Mouse (Mus musculus): ENCODE measurements around the gene Tank. TPM values are rescaled to one million over a fixed set of nuclear protein-coding genes. Genes with fewer than 3 reads are reported as not detected.

The Tank gene
- polyA plus RNA-seq, 1 experiment, result 8.5 TPM

DNA sequence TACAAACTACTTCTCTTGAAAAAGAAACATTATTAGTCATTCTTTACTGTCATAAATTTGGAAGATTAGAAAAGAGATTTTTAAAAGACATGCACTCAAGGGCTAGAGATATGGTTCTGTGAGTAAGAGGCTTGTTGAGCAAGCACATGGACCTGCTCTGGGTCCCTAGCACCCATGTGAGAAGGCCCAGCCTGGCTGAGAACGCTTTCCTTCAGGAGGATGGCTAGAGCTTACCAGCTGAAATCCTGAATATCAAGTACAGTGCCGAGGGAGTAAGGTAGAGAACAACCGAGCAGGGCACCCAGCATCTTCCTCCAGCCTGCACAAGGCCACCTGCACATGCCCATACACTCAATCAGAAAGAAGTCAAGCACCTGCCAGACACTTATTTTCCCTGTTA, 25.1 kb downstream of the Tank start:
- Histone ChIP-seq H3ac (ENCODE audit: control insufficient read depth, insufficient read length, low read depth) (no peak overlapping the region), H3K36me3 (ENCODE audit: control insufficient read depth, insufficient read depth) (peaks cover 33% of the 10 kb centered on the region), H3K27me3 (ENCODE audit: control insufficient read depth, insufficient read depth, insufficient read length) (no peaks in the 10 kb centered on the region), H3K79me2 (ENCODE audit: control insufficient read depth, insufficient read depth) (peaks cover 97% of the 10 kb centered on the region), H3K4me3 (ENCODE audit: insufficient read depth, poor library complexity, severe bottlenecking) (no peak overlapping the region), H3K79me3 (ENCODE audit: low read depth) (peaks cover 42% of the 10 kb centered on the region)
- no peak for TF ChIP-seq USF1 (IDR thresholded peaks at IDR 0.05; ENCODE audit: low read depth)
- no peak for TF ChIP-seq MAX (IDR thresholded peaks at IDR 0.05)
- no peak for TF ChIP-seq FOSL1 (IDR thresholded peaks at IDR 0.05; ENCODE audit: insufficient read depth, low read length, poor library complexity, severe bottlenecking)
- TF ChIP-seq MYOG (IDR thresholded peaks at IDR 0.05; ENCODE audit: control insufficient read depth, extremely low read depth, insufficient read length), result no peak
- no peak for TF ChIP-seq MYOD1 (IDR thresholded peaks at IDR 0.05; ENCODE audit: control insufficient read depth, insufficient read length, low read depth)
- TF ChIP-seq CEBPB (IDR thresholded peaks at IDR 0.05; ENCODE audit: low read depth), result no peak
- TF ChIP-seq CTCF (IDR thresholded peaks at IDR 0.05; ENCODE audit: control insufficient read depth, insufficient read depth, insufficient read length), result no peak

DNA sequence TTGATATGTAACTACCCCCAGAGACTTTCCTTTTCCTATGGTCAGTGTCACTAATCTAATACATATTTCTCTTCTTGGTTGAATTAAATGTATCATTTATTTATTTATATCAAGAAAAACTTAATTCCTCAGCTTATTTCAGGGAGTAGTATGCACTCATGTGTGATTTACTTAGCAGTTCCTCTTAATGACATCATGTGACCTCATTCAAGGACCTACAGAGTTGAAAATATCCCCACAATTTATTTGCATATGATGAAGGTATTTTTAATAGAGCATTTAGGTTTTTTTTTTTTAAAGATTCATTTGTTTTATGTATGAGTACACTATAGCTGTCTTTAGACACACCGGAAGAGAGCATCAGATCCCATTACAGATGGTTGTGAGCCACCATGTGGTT, 28.6 kb downstream of the Tank start:
- TF ChIP-seq CEBPB (IDR thresholded peaks at IDR 0.05; ENCODE audit: low read depth) (no peak), FOSL1 (IDR thresholded peaks at IDR 0.05; ENCODE audit: insufficient read depth, low read length, poor library complexity, severe bottlenecking) (no peak), MAX (IDR thresholded peaks at IDR 0.05) (no peak), USF1 (IDR thresholded peaks at IDR 0.05; ENCODE audit: low read depth) (no peak), MYOG (IDR thresholded peaks at IDR 0.05; ENCODE audit: control insufficient read depth, extremely low read depth, insufficient read length) (no peak), MYOD1 (IDR thresholded peaks at IDR 0.05; ENCODE audit: control insufficient read depth, insufficient read length, low read depth) (no peak), CTCF (IDR thresholded peaks at IDR 0.05; ENCODE audit: control insufficient read depth, insufficient read depth, insufficient read length) (no peak)

DNA sequence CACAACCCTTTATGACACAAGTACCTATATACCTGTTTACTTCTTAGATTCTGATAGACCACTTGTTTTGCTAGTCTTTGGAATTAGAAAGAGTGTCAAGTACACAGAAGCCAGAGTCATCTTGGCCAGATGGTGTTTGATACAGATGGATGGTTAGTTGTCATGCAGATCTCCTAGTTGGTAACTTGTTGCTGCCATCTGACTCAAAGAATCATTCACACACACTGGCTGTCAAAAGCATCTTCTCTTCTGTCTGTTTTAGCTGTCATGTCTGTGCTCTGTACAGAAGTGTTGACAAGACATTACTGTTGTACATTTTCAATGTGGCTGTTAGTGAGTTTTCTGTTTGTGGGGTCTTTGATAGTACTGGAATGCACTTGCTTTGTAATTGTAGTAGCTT, 45.6 kb downstream of the Tank start:
- Histone ChIP-seq H3K36me3 (ENCODE audit: control insufficient read depth, insufficient read depth) (peaks cover 56% of the 10 kb centered on the region), H3K4me3 (ENCODE audit: insufficient read depth, poor library complexity, severe bottlenecking) (no peak overlapping the region), H3K79me3 (ENCODE audit: low read depth) (peaks cover 4% of the 10 kb centered on the region), H3K27me3 (ENCODE audit: control insufficient read depth, insufficient read depth, insufficient read length) (no peaks in the 10 kb centered on the region), H3ac (ENCODE audit: control insufficient read depth, insufficient read length, low read depth) (no peak overlapping the region), H3K79me2 (ENCODE audit: control insufficient read depth, insufficient read depth) (peaks cover 9% of the 10 kb centered on the region)
- TF ChIP-seq CEBPB (IDR thresholded peaks at IDR 0.05; ENCODE audit: low read depth), result no peak
- TF ChIP-seq MYOG (IDR thresholded peaks at IDR 0.05; ENCODE audit: control insufficient read depth, extremely low read depth, insufficient read length), result no peak

More for the DNA sequence above, 28.6 kb downstream of the Tank start:
- H3K79me2 ChIP-seq (ENCODE audit: control insufficient read depth, insufficient read depth), result peaks cover 95% of the 10 kb centered on the region
- H3K79me3 ChIP-seq (ENCODE audit: low read depth), result peaks cover 31% of the 10 kb centered on the region
- peaks cover 31% of the 10 kb centered on the region for H3K36me3 ChIP-seq (ENCODE audit: control insufficient read depth, insufficient read depth)
- no peaks in the 10 kb centered on the region for H3K27me3 ChIP-seq (ENCODE audit: control insufficient read depth, insufficient read depth, insufficient read length)
- H3ac ChIP-seq (ENCODE audit: control insufficient read depth, insufficient read length, low read depth), result no peak overlapping the region
- no peak overlapping the region for H3K4me3 ChIP-seq (ENCODE audit: insufficient read depth, poor library complexity, severe bottlenecking)

DNA sequence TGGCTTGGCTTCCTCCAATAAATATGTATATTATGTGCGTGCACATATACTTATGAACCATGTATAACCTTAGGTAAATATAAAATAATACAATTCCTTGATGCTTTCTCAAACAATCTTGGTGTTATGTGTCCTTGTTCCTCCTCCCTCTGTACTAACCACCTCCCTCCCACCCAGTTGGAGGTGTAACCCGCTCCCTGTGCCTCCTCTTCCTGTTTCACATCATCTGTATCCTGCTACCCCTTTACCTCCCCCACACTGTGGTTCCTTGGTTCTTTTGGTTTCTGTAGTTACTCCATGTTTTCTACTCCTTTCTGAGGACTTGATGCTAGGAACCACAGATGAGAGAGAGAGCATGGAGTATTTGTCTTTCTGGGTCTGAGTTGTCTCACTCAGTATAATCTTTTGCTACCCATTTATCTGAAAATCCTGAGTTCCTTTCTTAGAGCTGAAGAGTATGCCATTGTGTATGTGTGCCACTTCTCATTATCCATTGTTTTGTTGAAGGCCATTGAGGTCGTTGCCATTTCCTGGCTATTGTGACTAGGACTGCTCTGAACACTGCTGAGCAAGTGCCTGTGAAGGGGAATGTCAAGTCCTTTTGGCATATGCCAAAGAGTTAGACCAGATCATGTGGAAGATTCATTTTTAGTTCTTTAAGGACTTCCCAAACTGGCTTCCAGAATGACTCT, 52.6 kb downstream of the Tank start:
- no peaks in the 10 kb centered on the region for H3K79me3 ChIP-seq (ENCODE audit: low read depth)
- H3K79me2 ChIP-seq (ENCODE audit: control insufficient read depth, insufficient read depth), result no peaks in the 10 kb centered on the region
- H3K4me3 ChIP-seq (ENCODE audit: insufficient read depth, poor library complexity, severe bottlenecking), result no peak overlapping the region
- TF ChIP-seq MYOD1 (IDR thresholded peaks at IDR 0.05; ENCODE audit: control insufficient read depth, insufficient read length, low read depth) (no peak), CEBPB (IDR thresholded peaks at IDR 0.05; ENCODE audit: low read depth) (no peak), MYOG (IDR thresholded peaks at IDR 0.05; ENCODE audit: control insufficient read depth, extremely low read depth, insufficient read length) (no peak), FOSL1 (IDR thresholded peaks at IDR 0.05; ENCODE audit: insufficient read depth, low read length, poor library complexity, severe bottlenecking) (no peak), CTCF (IDR thresholded peaks at IDR 0.05; ENCODE audit: control insufficient read depth, insufficient read depth, insufficient read length) (no peak), MAX (IDR thresholded peaks at IDR 0.05) (no peak), USF1 (IDR thresholded peaks at IDR 0.05; ENCODE audit: low read depth) (no peak)
- peaks cover 55% of the 10 kb centered on the region for H3K36me3 ChIP-seq (ENCODE audit: control insufficient read depth, insufficient read depth)
- H3ac ChIP-seq (ENCODE audit: control insufficient read depth, insufficient read length, low read depth), result no peak overlapping the region
- H3K27me3 ChIP-seq (ENCODE audit: control insufficient read depth, insufficient read depth, insufficient read length), result no peaks in the 10 kb centered on the region

DNA sequence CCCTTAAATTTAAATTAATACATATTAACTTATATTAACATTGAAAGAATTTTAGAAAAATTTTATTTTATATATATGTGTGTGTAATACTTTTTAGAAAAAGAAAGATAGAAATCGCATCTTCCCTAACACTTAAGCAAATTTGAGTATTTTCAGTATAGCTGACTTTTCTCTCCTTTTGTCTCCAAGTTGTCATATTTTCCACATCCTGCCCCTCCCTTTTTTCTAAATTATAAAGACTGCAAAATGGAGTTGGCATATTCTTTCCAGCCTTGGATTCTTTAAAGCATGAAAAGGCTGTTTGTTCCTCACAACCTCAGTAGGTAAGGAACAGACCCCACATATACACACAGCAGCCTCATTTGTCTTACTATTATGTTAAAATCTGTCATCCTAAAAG, 56.7 kb downstream of the Tank start:
- no peak overlapping the region for H3ac ChIP-seq (ENCODE audit: control insufficient read depth, insufficient read length, low read depth)
- H3K79me3 ChIP-seq (ENCODE audit: low read depth), result no peaks in the 10 kb centered on the region
- TF ChIP-seq MYOG (IDR thresholded peaks at IDR 0.05; ENCODE audit: control insufficient read depth, extremely low read depth, insufficient read length), result no peak
- TF ChIP-seq CTCF (IDR thresholded peaks at IDR 0.05; ENCODE audit: control insufficient read depth, insufficient read depth, insufficient read length), result no peak
- no peak for TF ChIP-seq USF1 (IDR thresholded peaks at IDR 0.05; ENCODE audit: low read depth)
- no peak for TF ChIP-seq FOSL1 (IDR thresholded peaks at IDR 0.05; ENCODE audit: insufficient read depth, low read length, poor library complexity, severe bottlenecking)
- no peak for TF ChIP-seq CEBPB (IDR thresholded peaks at IDR 0.05; ENCODE audit: low read depth)
- no peak for TF ChIP-seq MYOD1 (IDR thresholded peaks at IDR 0.05; ENCODE audit: control insufficient read depth, insufficient read length, low read depth)
- TF ChIP-seq MAX (IDR thresholded peaks at IDR 0.05), result no peak
- H3K4me3 ChIP-seq (ENCODE audit: insufficient read depth, poor library complexity, severe bottlenecking), result no peak overlapping the region
- peaks cover 30% of the 10 kb centered on the region for H3K36me3 ChIP-seq (ENCODE audit: control insufficient read depth, insufficient read depth)
- H3K27me3 ChIP-seq (ENCODE audit: control insufficient read depth, insufficient read depth, insufficient read length), result no peaks in the 10 kb centered on the region
- no peaks in the 10 kb centered on the region for H3K79me2 ChIP-seq (ENCODE audit: control insufficient read depth, insufficient read depth)

DNA sequence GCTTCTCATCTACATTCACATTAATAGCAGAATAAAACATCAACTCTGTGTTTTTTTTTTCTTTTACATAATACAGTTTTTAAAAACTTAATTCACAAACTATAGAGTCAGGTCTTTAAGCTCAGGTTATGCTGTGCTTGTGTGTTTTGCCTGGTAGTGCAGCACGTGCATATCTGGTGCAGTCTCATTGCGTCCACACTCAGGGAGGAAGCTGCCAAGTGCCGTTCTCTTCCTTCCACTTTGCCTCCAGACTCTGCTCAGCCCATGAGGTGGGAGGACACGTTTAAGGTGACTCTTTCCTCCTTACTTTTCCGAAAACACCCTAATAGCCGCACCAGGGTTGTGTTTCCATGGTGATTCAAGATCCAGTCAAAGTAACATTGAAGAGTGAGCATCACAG, 59.8 kb downstream of the Tank start:
- no peak overlapping the region for H3ac ChIP-seq (ENCODE audit: control insufficient read depth, insufficient read length, low read depth)
- no peaks in the 10 kb centered on the region for H3K79me3 ChIP-seq (ENCODE audit: low read depth)
- H3K79me2 ChIP-seq (ENCODE audit: control insufficient read depth, insufficient read depth), result no peaks in the 10 kb centered on the region
- no peaks in the 10 kb centered on the region for H3K27me3 ChIP-seq (ENCODE audit: control insufficient read depth, insufficient read depth, insufficient read length)
- TF ChIP-seq CEBPB (IDR thresholded peaks at IDR 0.05; ENCODE audit: low read depth), result no peak
- no peak for TF ChIP-seq MYOD1 (IDR thresholded peaks at IDR 0.05; ENCODE audit: control insufficient read depth, insufficient read length, low read depth)
- TF ChIP-seq MAX (IDR thresholded peaks at IDR 0.05), result no peak
- no peak for TF ChIP-seq MYOG (IDR thresholded peaks at IDR 0.05; ENCODE audit: control insufficient read depth, extremely low read depth, insufficient read length)
- no peak for TF ChIP-seq USF1 (IDR thresholded peaks at IDR 0.05; ENCODE audit: low read depth)
- TF ChIP-seq CTCF (IDR thresholded peaks at IDR 0.05; ENCODE audit: control insufficient read depth, insufficient read depth, insufficient read length), result no peak
- no peak for TF ChIP-seq FOSL1 (IDR thresholded peaks at IDR 0.05; ENCODE audit: insufficient read depth, low read length, poor library complexity, severe bottlenecking)
- H3K36me3 ChIP-seq (ENCODE audit: control insufficient read depth, insufficient read depth), result peaks cover 12% of the 10 kb centered on the region
- H3K4me3 ChIP-seq (ENCODE audit: insufficient read depth, poor library complexity, severe bottlenecking), result no peak overlapping the region
